Mouse (Mus musculus) midbrain, postnatal 0 days (tissue): ENCODE data around the gene Gm21834. TPM values are rescaled to one million over a fixed set of nuclear protein-coding genes. Genes with fewer than 3 reads are reported as not detected.

Experiments
- ATAC-seq: fragments of 200-750 bp; cut with Nextera tagmentation; 2 replicates; pipeline ENCODE4 v1.8.0; 2017; ENCODE audit warnings: moderate number of reproducible peaks, mild to moderate bottlenecking, moderate TSS enrichment, moderate library complexity; ENCODE audit not compliant: low FRiP score
- DNase-seq: peaks from one replicate; pipeline ENCODE4 v3.0.0-alpha.2; 2015; ENCODE audit warnings: low spot score
- H3K27ac ChIP-seq: fragments of 300-500 bp; sonication (generic); 2 replicates; pipeline ENCODE4 v1.5.1; 2014; ENCODE audit warnings: low read depth, mild to moderate bottlenecking, low read length, mixed read lengths
- H3K27me3 ChIP-seq: fragments of 300-500 bp; sonication (generic); 2 replicates; pipeline ENCODE4 v1.6.1; 2014; ENCODE audit warnings: low read length, control low read depth, mixed read lengths; ENCODE audit not compliant: insufficient read depth
- H3K36me3 ChIP-seq: fragments of 300-500 bp; sonication (generic); 2 replicates; pipeline ENCODE4 v1.6.1; 2014; ENCODE audit warnings: low read length, control low read depth, mixed read lengths; ENCODE audit not compliant: insufficient read depth
- H3K4me1 ChIP-seq: fragments of 300-500 bp; sonication (generic); 2 replicates; pipeline ENCODE4 v1.6.1; 2014; ENCODE audit warnings: mild to moderate bottlenecking, control low read depth, antibody characterized with exemption, low read length, mixed read lengths; ENCODE audit not compliant: insufficient read depth
- H3K4me2 ChIP-seq: fragments of 300-500 bp; sonication (generic); 2 replicates; pipeline ENCODE4 v1.6.1; 2014; ENCODE audit warnings: low read depth, mild to moderate bottlenecking, low read length, mixed read lengths; ENCODE audit not compliant: poor library complexity, severe bottlenecking
- H3K4me3 ChIP-seq: fragments of 300-500 bp; sonication (generic); 2 replicates; pipeline ENCODE4 v1.5.1; 2014; ENCODE audit warnings: low read depth, mild to moderate bottlenecking, low read length, moderate library complexity
- H3K9ac ChIP-seq: fragments of 300-500 bp; sonication (generic); replicated peaks from 2 replicates; pipeline ENCODE4 v1.6.1; 2014; ENCODE audit warnings: mild to moderate bottlenecking, low read length, moderate library complexity, mixed read lengths; ENCODE audit not compliant: poor library complexity, severe bottlenecking
- H3K9me3 ChIP-seq: fragments of 300-500 bp; sonication (generic); 2 replicates; pipeline ENCODE4 v1.6.1; 2016; ENCODE audit warnings: low read length, control low read depth
- CTCF ChIP-seq: IDR thresholded peaks from 2 replicates; pipeline ENCODE4 v1.5.1; 2016; ENCODE audit warnings: antibody characterized with exemption, mild to moderate bottlenecking
- WGBS: fragments of 180-500 bp; shearing (Covaris S2); extraction: QIAGEN DNeasy Blood & Tissue Kit; methylation state at CpG from one replicate; pipeline ENCODE4 v1.1.7; 2014; 5-methylcytosine and 5-hydroxymethylcytosine counted together
- polyA plus RNA-seq: library from polyadenylated mRNA; unstranded; fragments of >200 nt; fragmentation: Nextera tagmentation; extraction: Ambion mirVana; gene quantifications from 2 replicates; pipeline ENCODE4 v1.2.1, GENCODE M21; 2015
- total RNA-seq: library from RNA; depleted of rRNA; stranded (reverse); fragments of >200 nt; gene quantifications from 2 replicates; pipeline ENCODE4 v1.2.3, GENCODE M21; 2014; rRNA removed

The Gm21834 gene
- total and polyA plus RNA-seq, 2 experiments from 2014 or later, result not detected

- WGBS, result 69% methylated on average over 1 of the region's 1 CpGs
Measured at GRCm38 (mm10) chr17:57758033-57758432, 16.0 kb upstream of the Gm21834 start.

GRCm38 (mm10) chr17:57694791-57695190, 47.2 kb downstream of the Gm21834 start:
- ATAC-seq (no peak), DNase-seq (peak; percentile 64)
- Histone ChIP-seq H3K27ac (no peak overlapping the region), H3K4me2 (no peak overlapping the region), H3K27me3 (no peaks in the 10 kb centered on the region), H3K4me1 (no peaks in the 10 kb centered on the region), H3K4me3 (no peak overlapping the region), H3K9me3 (no peaks in the 10 kb centered on the region), H3K9ac (no peak overlapping the region), H3K36me3 (no peaks in the 10 kb centered on the region)
- WGBS, result 72% methylated on average over 3 of the region's 3 CpGs
- no peak for TF ChIP-seq CTCF

More at GRCm38 (mm10) chr17:57758033-57758432, 16.0 kb upstream of the Gm21834 start:
- Histone ChIP-seq H3K27ac (no peak overlapping the region), H3K9me3 (no peaks in the 10 kb centered on the region), H3K4me3 (no peak overlapping the region), H3K27me3 (no peaks in the 10 kb centered on the region), H3K36me3 (no peaks in the 10 kb centered on the region), H3K4me1 (no peaks in the 10 kb centered on the region), H3K9ac (no peak overlapping the region), H3K4me2 (no peak overlapping the region)
- DNase-seq (no peak), ATAC-seq (no peak)
- no peak for TF ChIP-seq CTCF

Other genes starting within 250 kb of the Gm21834 start
- gene Vmn2r120, start 196.7 kb downstream of the Gm21834 start, total RNA-seq, result not detected in 2 replicates
- not detected in 2 replicates for gene Vmn2r120, start 196.7 kb downstream of the Gm21834 start, polyA plus RNA-seq
- 9.6 and 11.0 TPM in 2 replicates for gene Cntnap5c, start 27.4 kb upstream of the Gm21834 start, total RNA-seq
- 2.0 and 2.3 TPM in 2 replicates for gene Cntnap5c, start 27.4 kb upstream of the Gm21834 start, polyA plus RNA-seq